Mouse (Mus musculus) heart, postnatal 25 days (tissue): ENCODE measurements around the gene Mfsd6l. TPM values are rescaled to one million over a fixed set of nuclear protein-coding genes. Genes with fewer than 3 reads are reported as not detected.

Experiments
- DNase-seq: peaks from one replicate; pipeline ENCODE4 v3.0.0; 2022; ENCODE audit warnings: low spot score
- intact Hi-C: fragments of 180-260 bp; cut with DNase I; formaldehyde crosslinking; loops from one replicate; pipeline ENCODE4 v1.15.1; 2025
- total RNA-seq, 2 experiments: library from RNA; stranded (reverse); gene quantifications; 2 replicates each; pipeline ENCODE4 v1.2.3; 2021

Mfsd6l gene
- total RNA-seq, result under 1 TPM in 1 of 2 experiments, not detected in 1; 0.11 TPM

DNA sequence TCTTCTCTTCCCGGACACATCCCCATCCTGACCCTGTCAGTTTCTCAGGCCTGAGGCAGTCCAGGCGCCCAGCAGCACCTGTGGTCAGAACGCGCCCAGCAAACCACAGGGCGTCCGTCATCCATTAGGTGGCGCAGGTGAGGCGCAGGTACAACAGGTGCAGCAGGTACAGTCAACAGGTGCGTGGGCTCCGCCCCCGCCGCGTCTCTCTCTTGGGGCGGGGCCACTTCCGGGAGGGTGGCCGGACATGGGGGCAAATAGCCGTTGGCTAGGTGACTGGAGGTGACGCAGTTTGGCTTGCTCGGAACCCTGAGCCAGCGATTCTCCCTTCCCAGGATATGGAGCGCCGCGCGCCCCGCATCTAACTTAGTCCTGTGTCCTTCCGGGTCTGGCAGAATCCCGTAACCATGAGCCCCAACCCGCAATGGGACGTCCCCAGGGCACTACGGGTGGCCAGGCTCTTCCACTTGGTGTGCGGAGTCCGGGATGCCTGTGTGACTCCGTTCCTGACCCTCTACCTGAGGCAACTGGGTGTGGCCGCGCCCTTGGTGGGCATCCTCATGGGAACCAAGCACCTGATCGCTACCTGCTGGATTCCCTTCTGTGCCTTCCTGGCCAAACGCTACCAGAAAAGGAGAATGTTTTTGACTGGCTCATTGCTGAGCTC, at the start of gene Mfsd6l:
Mfsd6l (plus strand) TSS at position 269 of the 667 bp plus-strand sequence.
- intact Hi-C loops, result loop anchor here (2.0 kb wide), 1 partner anchor 71 kb away; no protein-coding TSS in a partner anchor

GRCm38 (mm10) chr11:68507246-68507645, 48.7 kb upstream of the Mfsd6l start:
- no peak for DNase-seq
- intact Hi-C loops, result no loop called here

More for the DNA sequence above, at the start of gene Mfsd6l:
- DNase-seq, result no peak

DNA sequence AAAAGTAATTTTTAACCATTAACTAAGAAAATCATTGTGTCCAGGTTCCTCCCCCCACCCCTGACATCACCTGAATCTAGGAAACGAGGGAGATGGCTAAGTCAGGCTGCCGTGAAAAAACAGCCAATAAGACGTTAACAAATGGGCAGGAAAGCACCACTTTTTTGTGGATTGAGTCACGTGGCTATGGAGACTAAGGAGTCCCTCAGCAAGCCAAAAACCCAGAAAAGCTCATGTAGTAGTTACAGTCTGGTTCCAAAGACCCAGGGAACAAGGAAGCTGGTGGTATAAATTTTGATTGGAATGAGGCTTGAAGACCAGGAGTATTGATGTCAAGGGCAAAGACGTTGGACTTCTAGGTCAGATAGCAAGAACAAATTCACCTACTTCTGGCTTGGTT, 47.4 kb upstream of the Mfsd6l start:
- no peak for DNase-seq
- intact Hi-C loops, result no loop called here

GRCm38 (mm10) chr11:68509194-68509593, 46.8 kb upstream of the Mfsd6l start:
- intact Hi-C loops, result no loop called here
- no peak for DNase-seq

GRCm38 (mm10) chr11:68513969-68514368, 42.0 kb upstream of the Mfsd6l start:
- intact Hi-C loops, result no loop called here
- no peak for DNase-seq

- intact Hi-C loops, result no loop called here
- no peak for DNase-seq
Measured at GRCm38 (mm10) chr11:68519362-68519761, 36.6 kb upstream of the Mfsd6l start.

DNA sequence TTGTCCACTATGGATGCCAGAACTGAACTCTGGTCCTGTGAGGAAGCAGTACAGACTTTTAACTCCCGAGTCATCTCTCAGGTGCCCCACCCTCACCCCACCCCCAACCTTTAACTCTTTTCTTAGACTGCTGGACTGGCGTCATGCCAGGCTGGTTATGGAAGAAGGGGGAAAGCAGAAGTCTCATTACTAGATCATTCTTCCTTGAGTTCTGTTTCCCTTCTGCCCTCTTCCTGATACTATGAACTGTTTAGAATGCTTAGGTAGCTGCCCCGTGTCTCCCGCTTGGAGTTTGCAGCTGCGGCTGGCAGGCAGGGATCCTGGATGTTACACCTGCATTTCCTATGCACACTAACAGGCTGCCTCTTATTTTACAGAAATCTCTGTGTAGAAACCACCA, 36.2 kb upstream of the Mfsd6l start:
- intact Hi-C loops, result loop anchor here (1.0 kb wide), 1 partner anchor 15 kb away; no protein-coding TSS in a partner anchor
- no peak for DNase-seq

- intact Hi-C loops, result loop anchor here (1.0 kb wide), 1 partner anchor 15 kb away; no protein-coding TSS in a partner anchor
- no peak for DNase-seq
Measured at GRCm38 (mm10) chr11:68520439-68520838, 35.5 kb upstream of the Mfsd6l start.

- DNase-seq, result no peak
- intact Hi-C loops, result no loop called here
Measured at GRCm38 (mm10) chr11:68521352-68521751, 34.6 kb upstream of the Mfsd6l start.

GRCm38 (mm10) chr11:68526441-68526840, 29.5 kb upstream of the Mfsd6l start:
- no peak for DNase-seq
- intact Hi-C loops, result no loop called here

DNA sequence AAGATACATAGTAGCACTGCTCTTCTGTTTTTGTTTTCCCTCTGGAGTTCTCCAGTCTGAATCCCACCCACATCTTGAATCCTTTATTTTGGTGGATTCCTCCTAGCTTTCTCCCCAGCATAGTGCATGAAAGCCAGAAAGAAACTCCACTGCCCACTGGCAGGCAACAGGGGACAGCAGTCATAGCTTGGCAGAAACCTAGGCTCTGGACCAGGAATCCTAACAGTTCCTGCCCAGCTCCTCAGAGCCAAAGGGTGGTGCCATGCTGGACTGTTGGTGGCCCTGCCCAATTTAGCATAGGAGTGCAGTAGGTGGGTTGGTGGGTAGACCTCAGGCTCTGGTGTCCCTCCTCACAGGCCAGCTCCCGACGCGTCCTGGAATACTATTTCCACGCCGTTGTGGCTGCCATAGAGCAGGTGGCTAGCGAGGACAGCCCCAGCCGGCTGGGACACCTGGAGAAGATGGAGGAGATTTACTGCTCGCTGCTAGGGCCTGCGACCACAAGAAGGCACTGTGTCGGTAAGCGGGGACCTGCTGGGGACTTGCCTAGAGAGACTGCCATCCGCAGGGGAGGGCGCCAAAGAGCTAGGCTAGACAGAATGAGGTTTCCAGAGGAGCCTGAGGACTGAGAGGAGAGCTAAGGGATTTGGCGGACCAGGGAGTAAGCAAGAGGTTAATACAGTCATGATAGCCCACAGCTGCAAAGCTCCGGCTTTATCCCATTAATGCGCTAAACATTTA, 24.8 kb upstream of the Mfsd6l start:
- no peak for DNase-seq
- intact Hi-C loops, result no loop called here

DNA sequence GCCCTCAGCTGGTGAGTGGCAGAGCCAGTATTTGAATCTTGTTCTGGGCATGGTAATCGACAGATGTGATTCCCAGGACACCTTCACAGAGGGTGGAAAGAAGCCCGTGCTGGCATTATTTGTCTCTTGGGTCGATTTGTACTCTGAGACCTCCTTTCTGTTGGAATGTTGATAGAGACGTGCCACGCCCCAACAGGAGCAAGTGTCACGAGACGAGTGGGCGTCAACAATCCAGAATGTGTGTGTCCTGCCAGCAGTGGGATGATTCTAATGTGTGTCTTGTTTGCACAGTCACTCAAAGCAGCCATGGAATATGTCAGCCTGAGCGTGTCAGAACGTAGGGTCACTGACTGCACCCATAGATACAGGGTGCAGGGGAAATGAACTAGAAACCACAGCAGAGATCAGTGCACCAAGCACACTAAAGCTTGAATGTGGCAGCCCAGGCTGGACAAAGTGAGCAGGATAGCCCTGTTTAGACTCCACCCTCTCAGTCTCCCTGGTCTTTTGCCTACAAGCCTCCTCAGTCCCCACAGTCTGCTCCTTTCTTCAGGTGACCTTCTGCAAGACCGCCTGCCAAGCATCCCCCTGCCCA, 23.9 kb upstream of the Mfsd6l start:
- intact Hi-C loops, result no loop called here
- DNase-seq, result no peak

DNA sequence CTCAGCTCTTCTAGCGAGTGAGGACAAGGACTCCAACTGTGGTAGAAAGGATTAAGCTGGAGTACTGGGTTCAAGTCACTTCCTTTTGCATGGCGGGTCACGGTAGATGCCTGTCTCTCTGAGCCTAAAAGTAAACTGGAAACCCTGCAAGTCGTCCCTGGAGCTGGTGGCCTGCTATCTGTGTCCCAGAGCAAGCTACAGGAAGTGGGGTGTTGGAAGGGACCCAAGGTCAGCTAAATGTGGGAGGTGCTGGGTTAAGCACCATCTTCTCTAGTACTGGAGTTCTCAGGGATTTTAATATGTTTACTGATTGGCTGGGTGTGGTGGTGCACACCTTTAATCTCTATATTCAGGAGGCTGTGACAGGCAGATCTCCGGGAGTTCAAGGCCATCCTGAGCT, 23.2 kb upstream of the Mfsd6l start:
- no peak for DNase-seq
- intact Hi-C loops, result no loop called here

- intact Hi-C loops, result no loop called here
- DNase-seq, result no peak
Measured at GRCm38 (mm10) chr11:68533971-68534475, 22.0 kb upstream of the Mfsd6l start.

DNA sequence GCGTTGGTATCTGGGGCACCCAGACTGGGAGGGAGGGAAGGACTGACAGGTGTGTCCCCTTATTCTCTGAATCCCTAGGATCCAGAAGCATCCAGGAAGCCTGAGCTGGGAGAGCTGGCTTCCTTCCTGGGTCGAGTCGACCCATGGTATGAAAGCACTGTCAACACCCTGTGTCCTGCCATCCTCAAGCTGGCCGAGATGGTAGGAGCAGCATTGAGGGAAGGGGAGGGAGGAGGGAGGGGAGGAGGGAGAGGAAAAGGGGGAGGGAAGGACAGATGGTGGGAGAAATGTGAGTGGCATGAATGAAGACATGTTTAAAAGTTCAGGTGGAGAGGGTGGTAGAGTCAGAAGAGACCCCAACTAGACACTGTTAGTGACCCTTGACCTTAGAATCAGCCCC, 20.0 kb upstream of the Mfsd6l start:
- no peak for DNase-seq
- intact Hi-C loops, result no loop called here

DNA sequence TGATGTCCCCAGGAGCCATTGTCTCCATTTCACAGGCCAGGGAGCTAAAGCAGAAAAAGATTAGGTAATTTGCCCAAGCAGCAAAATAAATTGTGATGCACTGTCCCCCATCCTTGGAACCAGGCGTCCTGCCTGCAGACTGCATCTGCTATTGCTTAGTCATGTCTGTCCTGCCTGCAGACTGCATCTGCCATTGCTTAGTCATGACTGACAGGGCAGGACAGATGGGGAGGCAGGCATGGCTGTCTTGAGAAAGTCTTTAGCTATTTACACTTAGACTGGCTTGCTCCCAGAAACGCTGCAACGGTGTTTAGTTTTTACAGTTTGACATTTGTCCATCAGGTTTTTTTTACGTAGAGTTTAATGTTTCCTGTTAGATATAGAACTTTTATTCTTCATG, 19.5 kb upstream of the Mfsd6l start:
- no peak for DNase-seq
- intact Hi-C loops, result no loop called here

- intact Hi-C loops, result no loop called here
- no peak for DNase-seq
Measured at GRCm38 (mm10) chr11:68539621-68540020, 16.4 kb upstream of the Mfsd6l start.

GRCm38 (mm10) chr11:68544554-68544953, 11.4 kb upstream of the Mfsd6l start:
- DNase-seq, result no peak
- intact Hi-C loops, result loop anchor here (2.0 kb wide), 1 partner anchor 52 kb away; no protein-coding TSS in a partner anchor

DNA sequence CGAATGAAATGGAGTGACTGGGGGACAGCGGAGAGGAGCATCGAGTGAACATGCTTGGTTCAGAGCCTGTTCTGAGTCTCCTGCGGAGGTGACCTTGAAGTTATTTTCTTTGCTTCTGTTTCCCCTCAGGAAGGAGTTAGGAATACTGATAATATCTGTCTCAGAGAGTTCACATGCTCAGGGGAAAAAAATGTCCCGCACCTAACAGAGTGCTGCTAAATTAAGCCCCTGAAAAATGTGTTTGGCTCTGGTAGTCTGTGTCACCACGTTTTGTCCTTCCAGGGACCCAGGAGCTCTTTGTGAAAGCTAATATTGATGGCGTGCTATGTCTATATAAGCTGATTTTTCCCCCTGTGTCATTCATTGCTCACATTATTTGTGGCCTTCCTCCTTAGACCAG, 10.8 kb upstream of the Mfsd6l start:
- intact Hi-C loops, result loop anchor here (2.0 kb wide), 1 partner anchor 52 kb away; no protein-coding TSS in a partner anchor
- no peak for DNase-seq

DNA sequence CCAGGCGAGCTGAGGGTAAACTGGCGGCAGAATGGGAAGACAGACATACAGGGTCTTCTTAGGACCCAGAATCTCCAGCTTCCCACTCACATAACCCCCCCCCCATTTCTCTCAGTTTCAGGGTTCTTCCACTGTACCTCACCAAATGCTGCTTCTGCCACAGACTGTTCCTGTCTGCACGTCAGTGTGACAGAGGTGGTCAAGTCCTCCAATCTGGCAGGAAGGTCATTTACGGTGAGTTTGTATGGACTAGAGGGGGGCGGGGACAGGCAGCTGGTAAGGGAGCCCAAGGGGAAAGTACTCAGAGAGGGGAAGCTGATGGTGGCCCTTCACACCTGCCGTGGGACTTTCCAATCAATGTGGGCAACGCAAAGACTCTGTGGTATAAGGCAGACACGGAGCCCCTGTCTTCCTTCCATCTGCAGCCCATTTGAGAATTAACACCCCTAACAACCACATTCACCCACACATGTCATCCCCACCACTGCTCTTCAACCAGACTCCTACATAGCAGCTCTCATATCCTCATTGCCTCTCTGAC, 10.2 kb upstream of the Mfsd6l start:
- no peak for DNase-seq
- intact Hi-C loops, result loop anchor here (2.0 kb wide), 1 partner anchor 53 kb away; no protein-coding TSS in a partner anchor
